Mouse (Mus musculus): ENCODE results near the gene Tapbp.

DNA sequence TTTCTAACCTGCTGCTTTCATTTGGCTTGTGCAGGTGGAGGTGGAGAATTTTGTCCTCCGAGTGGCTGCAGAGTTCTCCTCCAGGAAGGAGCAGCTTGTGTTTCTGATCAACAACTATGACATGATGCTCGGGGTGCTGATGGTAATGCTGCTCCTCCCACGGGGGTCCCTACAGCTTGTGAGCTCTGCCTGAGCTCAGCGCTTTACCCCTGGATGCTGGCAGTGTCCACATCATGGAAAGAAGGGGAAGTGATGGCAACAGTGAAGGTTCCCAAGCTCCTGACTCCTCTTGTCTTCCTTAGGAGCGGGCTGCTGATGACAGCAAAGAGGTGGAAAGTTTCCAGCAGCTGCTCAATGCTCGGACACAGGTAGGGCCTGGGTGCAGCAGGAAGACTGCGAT, 47.2 kb downstream of the Tapbp start:
- TF ChIP-seq CTCF (IDR thresholded peaks at IDR 0.05; ENCODE audit: extremely low read depth, insufficient read depth, low read length) (no peak), POLR2A (IDR thresholded peaks at IDR 0.05; ENCODE audit: extremely low read depth, insufficient read depth, low read length) (no peak)

Data from cortical plate, adult 2 months (tissue).